Mouse (Mus musculus): Measurements from ENCODE around the gene Rpl19.

Gene Rpl19

DNA sequence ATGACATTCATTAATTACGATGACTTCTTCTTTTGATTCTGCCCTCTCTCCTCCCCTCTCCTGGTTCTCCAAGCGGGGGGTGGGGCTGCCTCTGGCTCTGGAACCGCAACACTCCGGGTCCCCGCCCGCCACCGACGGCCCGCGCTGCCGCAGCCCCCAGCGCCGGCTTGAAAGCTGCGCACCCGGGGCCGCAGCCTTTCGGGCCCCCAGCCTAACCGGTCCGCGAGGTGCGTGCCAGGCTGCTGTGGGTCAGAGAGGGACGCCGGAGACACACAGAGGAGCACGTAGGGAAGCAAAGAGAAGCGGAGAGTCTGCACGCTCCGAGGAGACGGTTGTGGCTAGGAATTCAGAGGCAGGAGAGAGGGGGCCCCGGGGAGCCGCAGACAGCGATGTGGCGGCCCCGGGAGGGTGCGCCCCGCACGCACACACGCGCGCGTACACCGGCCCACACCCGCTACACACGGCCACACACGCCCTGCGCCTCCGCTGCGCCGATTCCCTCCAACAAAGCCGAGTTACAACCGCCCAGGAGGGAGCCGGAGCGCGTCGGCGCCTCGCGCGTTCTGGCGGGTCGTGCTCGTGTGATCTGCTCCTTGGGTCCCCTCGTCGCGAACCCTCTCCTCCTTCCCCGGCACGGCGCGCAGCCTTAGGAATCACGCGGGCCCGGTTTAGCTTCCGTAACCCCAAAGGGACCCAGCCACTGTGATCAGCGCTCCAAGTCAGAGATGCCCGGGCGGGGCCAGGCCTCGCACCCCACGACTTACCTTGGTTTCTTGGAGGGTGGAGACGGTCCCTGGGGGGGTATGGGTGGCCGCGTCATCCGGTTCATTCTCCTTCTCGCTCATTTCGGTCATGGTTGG, 25.8 kb downstream of the Rpl19 start:
- DNase-seq (ENCODE audit: low read depth, low spot score): peak; percentile 55

DNA sequence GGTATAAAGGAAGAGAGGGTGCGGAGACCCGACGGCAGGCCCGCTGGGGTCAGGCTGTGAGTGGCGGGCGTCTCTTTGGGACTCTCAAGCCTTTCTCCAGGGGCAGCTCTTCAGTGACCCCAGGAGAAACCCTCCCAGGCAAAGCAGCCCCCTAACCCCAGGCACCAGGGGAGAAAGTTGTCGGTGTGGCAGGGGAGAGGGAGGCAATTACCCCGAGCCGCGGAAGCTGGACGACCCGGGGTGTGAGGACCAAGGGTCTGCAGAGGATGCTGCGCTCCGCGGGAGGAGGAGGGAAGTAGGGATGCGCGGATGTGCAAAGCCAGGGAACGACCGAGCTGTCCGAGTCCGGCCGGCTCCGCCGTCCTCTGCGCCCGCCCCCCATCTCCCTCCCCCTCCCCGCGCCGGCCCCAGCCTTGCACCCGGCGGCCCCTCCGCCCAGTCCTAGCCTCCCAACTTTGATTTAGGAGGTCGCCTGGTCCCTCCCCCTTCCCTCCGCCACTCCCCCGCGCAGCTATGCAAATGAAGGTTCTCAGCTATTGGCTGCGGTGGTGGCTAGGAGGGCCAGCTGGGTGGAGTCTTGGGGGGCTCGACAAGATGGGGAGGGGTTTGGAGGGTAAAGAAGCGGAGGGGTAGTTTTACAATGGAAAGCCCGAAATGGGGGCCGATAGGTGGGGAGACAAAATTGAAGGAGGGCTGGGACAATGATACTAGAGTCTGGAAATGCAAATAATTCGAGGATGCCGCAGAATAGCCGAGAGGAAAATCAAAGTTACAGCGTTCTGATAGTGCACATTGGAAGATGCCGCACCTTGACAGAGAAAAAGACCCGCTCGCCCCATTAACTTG, 26.7 kb downstream of the Rpl19 start, which contains the start of gene Stac2:
TSS of gene Stac2 (minus strand) at position 474 of the 846 bp plus-strand sequence.
- DNase-seq (ENCODE audit: low read depth, low spot score): peak; percentile 93

DNA sequence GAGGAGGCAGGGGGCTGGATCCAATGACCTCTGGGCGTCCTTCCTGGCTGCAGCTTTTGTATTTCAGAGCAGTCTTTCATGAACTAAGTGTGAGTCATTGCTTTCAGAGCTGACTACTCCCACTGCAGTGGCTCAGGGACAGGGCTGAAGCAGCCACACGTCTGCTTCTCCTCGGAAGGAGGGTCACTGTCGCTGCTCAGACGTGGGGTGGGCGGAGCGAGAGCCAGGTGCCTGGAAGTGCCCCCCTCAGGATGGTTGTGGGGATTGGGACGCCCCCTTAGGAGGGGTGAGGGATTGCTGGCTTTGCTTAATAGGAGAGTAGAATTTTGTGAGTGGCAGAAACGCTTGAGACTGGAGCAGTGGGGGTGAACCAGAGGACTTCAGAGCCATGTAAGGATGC, 31.0 kb downstream of the Rpl19 start:
- DNase-seq (ENCODE audit: low read depth, low spot score): peak; percentile 93

DNA sequence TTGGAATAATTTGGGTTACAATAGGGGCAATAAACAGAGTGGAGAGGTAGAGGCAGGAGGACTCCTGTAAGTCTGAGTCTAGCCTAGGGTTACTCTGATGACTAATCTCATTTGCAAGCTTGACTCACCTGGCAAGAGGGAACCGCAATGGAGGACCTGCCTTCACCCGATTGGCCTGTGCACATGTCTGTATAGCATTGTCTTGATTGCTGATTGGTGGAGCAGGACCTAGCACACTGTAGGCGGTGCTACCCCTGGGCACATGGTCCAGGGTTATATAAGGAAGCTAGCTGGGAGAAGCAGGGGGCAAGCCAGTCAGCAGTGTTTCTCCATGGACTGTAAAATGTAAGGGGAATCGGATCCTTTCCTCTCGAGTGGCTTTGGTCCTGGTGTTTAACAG, 31.5 kb downstream of the Rpl19 start:
- DNase-seq (ENCODE audit: low read depth, low spot score): peak; percentile 98

DNA sequence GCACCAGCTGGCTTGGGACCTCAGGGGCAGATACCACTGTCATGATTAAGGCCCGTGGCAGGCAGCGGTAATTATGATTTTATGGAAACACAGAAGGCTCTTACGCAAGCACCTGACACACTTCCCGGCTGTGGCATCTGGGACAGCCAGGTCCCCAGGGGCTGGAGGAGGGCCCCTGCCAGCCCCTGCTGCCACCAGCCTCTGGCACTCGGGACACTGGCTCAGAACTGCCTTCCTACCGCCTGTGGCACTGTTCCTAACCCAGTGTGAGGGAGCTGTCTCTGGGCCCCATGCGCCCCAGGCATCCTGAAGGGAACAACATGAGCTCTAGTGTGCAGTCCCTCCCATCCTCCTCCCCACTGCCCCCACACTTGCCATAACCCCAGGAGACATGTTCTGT, 33.2 kb downstream of the Rpl19 start:
- DNase-seq (ENCODE audit: low read depth, low spot score): no peak

DNA sequence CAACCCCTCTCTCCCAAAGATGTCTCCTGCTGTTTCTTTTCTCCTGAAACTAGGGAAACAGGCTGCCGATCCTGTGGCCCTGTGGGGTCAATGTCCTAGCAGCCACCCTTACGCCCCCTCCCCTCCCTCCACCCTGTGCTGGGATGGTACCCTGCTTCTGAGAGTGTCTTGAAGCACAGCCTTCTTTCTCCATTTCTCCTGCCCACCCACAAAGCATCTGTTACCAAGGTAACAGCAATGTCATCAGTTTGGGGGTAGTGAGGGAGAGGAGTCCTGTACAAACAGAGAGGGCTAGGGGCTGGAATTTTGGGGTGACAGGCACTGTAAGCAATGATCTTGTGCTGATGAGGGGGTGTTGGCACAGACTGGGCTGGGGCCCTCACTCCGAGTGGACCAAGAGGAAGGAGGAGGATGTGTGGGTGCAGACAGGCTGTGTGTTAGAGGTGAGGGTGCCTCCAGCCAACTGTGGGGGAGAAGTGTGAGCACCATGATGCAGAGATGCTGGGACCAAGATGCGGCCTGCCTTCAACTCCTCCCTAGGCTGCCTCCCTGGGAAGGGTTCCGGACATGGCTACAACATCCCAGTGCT, 33.7 kb downstream of the Rpl19 start:
- no peak for DNase-seq (ENCODE audit: low read depth, low spot score)

DNA sequence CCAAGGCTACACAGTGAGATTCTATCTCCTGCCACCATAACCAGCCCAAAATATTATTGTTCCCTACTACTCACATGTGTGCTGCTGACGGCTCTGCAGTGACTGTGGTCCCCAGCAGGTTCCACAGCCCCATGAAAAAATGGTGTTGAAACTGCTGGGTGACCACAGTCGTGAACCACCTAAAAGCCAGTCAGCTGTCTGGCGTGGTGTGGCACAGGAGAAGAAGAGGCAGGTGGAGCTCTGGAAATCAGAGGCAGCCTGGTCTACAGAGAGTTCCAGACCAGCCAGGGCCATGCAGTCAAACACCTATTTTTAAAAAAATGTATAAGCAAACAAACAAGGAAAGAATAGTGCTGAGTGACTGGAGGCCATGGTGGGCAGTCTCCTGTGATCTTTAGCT, 34.9 kb downstream of the Rpl19 start:
- no peak for DNase-seq (ENCODE audit: low read depth, low spot score)

DNA sequence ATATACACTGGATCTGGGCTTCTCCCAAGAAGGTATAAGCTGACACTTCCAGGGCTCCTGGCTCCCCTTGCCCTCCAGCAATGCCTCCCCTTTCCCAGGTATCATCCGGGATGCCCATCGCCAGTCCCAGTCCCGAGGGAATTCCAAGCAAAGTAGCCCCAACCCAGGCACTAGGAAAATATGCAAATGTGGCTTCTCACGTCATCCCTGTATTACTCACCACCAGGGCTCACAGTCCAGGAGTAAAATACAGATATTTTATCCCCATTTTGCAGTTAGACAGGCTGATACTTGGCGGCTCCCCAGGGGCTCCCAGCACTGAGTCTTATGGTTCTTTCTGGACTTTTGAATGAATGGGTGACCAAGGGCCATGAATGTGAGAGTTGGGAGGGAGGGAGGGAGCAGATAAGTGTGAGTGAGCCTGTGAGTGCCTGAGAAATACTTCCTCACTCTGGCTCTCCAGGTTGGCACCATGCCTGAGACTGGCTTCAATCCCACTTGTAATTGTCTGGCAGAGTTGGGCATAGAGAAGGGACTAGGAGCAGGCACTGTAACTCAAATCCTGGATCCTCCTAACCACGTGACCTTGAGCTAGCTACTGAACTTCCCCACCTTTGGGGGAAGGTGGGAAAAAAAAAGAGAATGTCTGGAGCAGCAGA, 35.5 kb downstream of the Rpl19 start:
- no peak for DNase-seq (ENCODE audit: low read depth, low spot score)

DNA sequence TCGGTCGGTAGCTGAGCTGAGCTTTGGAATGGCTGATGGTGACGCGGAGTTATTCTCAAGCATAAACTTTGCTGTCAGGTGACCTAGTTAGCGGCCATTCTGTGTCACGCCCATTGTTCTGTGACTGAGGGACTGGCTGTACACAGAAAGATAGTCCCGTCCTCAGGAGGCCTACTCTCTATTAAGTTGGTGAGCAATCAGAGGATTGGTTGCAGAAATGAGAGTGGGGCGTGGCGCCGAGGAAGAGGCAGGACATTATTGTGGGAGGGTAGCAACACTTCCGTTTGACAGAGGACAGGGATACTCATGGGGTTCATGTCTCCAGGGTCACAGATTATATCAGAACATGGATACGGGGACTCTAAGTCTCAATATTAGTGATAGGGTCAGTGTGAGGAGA, 39.7 kb downstream of the Rpl19 start:
- no peak for DNase-seq (ENCODE audit: low read depth, low spot score)

DNA sequence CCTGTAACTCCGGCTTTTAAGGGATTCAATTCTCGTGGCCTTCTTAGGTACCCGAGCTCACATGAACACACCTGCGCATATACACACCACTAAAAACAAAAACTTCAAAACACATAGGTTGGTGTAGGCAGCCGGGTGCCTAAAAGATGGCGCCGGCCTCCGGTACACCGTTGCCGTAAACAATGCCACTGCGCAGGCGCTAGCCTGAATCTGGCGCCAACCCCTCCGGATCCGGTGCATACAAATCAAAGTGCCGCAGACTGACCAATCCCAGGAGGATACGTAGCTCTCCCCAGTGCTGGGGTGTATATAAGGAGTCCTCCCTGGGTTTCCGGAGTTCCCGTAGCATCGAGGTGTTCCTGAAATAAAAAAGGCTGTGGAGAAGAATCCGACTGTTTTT, 40.7 kb downstream of the Rpl19 start:
- peak; percentile 91 for DNase-seq (ENCODE audit: low read depth, low spot score)

DNA sequence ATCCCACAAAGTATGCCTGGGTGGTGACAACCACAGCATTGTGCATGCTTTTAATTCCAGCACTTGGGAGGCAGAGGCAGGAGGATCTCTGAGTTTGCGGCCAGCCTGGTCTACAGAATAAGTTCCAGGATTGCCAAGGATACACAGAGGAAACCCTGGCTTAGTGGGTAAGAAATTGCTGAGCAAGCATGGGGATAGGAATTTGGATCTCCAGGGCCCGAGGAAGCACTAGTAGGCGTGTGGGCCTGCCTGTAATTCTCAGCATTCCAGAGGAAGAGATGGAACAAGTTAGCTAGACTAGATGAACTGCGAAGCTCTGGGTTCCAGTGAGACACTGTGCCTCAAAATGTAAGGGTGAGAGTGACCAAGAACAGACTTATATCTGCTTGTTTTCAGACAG, 46.9 kb downstream of the Rpl19 start:
- no peak for DNase-seq (ENCODE audit: low read depth, low spot score)

DNA sequence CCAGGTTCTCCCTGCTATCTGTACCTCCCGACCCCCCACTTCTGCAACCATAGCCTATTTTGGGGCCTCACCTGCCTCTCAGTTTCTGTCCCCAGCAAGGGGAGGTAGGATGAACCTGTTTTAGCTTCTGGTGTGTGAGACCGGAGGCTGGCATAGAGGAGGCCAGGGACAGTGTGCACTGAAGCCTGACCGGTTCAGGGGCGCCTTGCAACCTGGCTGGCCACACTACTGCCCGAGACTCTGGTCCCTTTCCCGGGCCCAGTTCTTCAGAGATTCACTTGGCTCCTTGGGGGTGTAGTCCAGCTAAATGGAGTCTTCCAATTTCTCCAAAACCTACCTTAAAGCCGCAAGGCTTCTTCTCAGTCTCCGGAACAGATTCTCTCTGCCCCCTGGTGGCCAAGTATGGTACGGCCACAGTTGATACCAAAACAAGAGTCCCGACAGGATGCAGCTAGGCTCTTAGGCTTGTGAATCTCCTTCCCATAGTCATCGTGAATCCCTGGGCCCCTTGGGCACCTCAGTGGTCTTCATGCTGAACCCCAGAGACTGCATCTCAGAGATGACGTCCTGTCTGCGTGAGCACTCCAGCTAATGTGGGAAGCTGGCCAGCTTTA, 48.8 kb downstream of the Rpl19 start:
- DNase-seq (ENCODE audit: low read depth, low spot score): peak; percentile 91

DNA sequence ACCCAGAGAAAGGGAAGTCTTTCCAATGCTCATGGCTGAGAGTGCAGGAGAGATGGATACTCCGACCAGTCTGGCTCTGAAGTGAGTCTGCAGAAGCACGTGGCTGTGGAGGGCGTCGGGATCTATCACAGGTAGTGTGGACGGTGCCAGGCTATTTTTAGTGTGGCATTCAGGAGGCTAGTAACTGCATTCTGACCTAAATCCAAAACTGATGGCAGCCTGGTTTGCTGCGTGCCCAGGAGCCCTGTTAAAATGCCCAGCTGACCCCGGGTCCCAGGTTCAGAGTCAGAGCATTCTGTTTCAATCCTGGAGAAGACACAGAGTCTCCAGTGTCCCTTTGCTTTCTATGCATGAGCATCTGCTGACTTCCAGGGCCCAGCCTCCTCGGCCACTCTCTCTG, 50.6 kb downstream of the Rpl19 start:
- DNase-seq (ENCODE audit: low read depth, low spot score): no peak

All from ES-CJ7 (cell line).